Mouse (Mus musculus): ENCODE measurements around the gene Tdgf1. TPM values are rescaled to one million over a fixed set of nuclear protein-coding genes. Genes with fewer than 3 reads are reported as not detected.

Tdgf1 gene
- polyA plus RNA-seq, 1 experiment from 2014 or later = 0.52 TPM

DNA sequence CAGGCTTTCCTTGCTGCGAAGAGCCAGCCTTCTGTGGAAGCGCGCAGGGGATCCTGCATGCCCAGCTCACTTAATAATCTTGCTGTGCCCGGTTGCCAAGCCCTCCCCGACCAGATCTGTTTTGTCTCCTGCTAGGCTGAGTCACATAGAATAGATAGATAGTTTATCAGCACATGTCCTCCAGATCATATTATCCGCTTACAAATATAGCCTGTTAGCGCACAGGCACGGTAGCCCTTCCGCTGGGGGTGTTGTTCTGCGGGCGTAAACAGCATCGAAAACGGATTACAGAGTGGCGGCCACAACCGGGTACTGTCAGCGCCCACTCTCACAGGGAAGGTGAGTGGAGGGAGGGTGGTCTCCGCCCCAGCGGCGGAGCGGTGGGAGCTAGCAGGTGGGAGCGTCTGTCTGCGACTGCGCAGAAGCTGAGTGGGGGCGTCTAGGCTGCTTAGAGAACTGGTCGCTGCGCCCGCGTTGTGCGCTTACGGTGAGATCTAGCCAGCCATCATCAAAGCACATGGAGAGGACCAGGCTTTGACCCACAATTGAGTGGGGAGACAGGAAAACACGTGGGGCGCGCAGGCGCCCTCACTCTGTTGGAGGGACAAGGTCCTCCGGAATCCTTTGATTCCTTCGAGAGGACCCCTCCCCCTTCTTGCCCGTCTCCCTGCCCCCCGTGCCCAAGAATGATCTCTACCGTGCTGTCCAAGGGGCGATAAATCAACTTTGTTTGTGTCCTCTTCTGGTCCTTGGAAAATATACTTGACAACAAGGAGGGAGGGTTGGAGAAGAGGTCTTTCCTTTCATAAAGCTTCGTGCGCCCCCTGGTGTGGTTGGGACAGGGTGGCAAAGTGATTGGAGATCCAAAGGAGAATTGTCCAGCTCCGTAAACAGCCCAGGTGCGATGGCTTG, 7.8 kb upstream of the Tdgf1 start:
- peak; percentile 68 for DNase-seq (ENCODE audit: low spot score)

DNA sequence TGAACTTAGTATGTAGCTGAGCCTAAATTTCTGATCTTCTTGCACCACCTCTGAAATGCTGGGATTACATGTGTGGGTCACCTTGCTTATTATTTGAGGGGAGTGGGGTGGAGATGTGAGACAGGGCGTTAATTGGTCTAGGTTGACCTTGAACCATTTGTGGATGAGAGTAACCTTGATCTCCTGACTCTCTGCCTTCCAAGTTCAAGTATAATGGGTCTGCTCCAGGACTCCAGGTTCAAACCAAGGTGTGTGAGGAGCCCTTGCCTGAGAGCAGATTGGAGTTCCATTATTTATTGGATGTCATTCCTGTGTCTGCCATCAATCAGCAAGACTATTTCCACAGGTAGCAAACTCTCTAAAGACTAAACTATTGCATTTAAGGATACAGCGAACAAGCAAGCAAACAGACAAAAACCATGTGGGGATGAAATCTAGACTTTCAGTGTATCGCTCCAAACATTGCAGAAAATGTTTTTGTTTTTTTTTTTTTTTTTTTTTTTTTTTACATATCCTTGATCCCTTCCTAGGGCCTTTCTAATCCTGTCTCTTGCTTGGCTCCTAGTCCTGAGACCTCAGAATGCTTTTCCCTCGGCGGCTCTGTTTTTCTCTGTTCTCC, 7.1 kb upstream of the Tdgf1 start:
- DNase-seq (ENCODE audit: low spot score) = no peak

DNA sequence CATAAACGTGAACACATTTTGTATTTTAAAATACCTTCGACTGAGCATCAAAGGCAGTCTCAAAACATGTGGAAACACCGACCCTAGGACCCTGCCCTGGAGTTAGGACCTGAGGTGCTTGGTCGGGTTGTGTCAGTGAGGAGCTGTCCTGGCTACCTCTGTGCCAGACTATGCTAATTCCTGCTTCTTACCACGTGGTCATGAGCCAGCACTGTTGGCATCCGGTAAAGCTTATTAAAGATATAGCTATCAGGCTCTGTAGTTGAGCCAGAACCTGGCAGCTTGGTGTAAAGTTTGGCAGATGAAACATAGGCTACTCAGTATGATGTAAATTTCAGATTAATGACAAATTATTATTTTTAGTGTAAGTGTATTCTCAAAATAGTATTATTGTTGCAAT, 6.4 kb upstream of the Tdgf1 start:
- no peak for DNase-seq (ENCODE audit: low spot score)

DNA sequence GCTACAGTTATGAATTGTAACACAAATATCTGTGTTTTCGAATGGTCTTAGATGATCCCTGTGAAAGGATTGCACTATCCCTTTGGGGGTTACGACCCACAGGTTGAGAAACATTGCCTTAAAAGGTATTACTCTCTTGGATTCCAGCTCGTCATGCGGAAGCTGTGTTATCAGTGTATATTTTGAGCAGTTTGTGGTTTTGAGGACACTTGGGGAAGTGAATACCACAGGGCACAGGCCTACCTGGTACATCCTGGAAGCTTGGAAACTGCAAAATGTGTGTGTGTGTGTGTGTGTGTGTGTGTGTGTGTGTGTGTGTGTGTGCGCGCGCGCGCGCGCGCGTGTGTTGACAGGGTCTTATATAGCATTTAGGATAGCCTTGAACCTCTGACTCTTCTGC, 5.9 kb upstream of the Tdgf1 start:
- DNase-seq (ENCODE audit: low spot score) = no peak

DNA sequence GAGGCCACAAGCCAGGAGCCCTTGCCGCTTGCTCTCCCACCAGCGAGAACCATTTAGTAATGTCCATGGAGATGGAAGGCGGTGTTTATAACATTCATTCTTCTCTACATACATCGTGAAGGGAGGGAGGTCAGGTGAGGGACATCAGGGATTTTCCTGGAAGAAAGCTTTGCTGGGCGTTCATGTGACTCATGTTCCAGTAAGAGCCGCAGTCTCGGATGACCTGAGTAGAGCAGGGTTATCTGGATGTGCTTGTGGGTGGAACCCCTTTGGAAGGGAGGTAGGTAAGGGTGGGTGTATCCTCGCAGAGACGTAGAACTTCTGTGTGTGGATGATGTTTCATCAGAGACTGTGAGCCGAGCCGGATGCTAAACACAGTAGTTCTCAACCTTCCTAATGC, 5.4 kb upstream of the Tdgf1 start, which contains the start of gene Lrrc2:
TSS of gene Lrrc2 (plus strand) at position 149 of the 400 bp plus-strand sequence.
- no peak for DNase-seq (ENCODE audit: low spot score)

DNA sequence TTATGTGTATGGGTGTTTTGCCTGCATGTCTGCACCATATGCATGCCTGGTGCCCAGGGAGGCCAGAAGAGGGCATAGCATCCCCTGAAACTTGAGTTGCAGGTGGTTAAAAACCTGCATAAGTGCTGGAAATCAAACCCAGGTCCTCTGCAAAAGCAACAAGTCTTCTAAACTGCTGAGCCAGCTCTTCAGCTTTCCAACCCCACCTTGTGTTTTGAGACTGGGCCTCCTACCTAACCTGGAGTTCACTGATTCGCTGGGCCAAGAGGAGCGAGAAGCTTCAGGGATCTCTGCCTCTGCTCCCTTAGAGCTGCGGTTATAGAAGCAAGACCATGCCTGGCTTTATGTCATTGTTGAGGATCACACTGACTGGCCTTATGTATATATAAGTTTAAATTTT, 4.2 kb upstream of the Tdgf1 start:
- no peak for DNase-seq (ENCODE audit: low spot score)

DNA sequence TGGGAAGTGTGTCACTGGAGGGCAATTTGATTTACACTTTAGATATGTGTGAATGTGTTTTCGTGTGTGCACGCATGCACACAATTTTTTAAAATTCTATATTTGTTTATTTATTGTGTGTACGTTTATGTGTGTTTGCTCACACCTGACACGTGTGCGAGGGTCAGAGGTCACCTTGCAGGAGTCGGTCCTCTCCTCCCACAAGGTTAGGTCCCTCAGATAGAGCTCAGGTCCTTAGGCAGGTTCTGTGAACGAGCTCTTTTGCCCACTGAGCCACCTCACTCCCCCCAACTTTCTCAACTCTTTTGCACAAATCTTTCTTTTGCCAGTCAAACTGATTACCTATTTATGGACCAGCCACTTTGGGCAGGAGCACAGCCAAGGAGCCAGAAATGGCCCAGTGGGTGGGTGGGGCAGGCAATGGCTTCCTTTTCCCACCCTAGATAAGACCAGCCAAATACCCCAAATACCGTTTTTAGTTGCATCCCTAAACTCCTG, 2.9 kb upstream of the Tdgf1 start:
- no peak for DNase-seq (ENCODE audit: low spot score)

DNA sequence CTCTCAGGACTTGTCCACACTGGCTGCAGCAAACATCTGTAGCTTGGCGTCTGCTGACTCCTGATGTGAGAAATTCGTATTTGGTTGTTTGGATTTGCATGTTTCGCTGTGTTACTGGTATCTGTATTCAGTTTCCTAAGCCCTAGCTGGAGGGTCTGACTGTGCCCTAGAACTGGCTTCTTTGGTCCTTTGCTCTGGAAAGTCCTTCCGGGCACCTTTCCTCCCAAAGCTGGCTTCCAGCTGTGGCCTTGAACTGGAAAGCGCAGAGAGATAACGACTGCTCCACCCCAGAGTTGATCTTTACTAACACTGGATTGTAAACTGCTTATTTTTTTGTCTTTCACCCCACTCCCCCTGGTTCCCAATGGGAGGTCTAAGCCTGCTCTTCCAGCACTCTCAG, 1.9 kb upstream of the Tdgf1 start:
- DNase-seq (ENCODE audit: low spot score) = no peak

DNA sequence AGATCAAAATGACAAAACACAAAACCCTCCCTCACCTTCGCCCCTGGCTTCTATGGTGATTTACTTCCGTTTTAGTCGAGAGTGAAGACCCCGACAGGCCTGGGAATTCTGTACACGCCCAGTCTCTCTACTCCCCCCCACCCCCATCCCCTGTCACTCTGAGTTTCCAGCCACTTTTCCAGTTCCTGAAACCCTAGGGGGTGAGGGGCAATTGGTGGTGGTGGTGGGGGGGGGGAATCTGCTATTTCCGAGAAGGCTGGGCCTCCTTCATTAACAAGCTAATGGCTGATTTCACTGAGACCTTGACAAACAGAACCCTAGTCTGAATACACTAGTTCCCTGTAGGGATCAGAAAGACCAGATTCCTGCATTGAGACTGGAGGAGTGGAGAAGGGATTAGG, 1.3 kb upstream of the Tdgf1 start:
- DNase-seq (ENCODE audit: low spot score) = no peak

DNA sequence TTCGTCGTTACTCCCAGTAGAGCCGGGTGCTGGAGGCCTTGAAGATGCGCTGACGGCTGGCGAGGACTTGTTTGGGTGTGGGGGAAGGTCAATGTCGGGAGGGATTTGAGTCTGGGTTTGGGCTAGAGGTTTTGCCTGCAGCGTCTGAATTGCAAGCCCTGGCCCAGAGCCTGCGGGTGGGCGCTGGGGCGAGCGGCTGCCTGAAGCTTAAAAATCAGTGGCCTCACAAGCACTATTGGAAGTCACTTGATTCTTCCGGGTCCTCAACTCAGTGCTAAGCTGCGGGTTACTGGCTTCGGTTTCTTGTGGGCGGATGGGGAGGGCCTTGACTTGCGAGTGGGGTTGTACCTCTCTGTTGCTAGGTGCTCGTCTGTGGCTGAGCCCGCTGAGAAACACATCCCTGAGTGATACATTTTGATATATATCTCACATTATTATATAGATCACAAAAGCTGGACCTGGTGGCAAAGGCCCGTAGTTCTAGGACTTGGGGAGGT, 638 bp upstream of the Tdgf1 start:
- peak; percentile 77 for DNase-seq (ENCODE audit: low spot score)

DNA sequence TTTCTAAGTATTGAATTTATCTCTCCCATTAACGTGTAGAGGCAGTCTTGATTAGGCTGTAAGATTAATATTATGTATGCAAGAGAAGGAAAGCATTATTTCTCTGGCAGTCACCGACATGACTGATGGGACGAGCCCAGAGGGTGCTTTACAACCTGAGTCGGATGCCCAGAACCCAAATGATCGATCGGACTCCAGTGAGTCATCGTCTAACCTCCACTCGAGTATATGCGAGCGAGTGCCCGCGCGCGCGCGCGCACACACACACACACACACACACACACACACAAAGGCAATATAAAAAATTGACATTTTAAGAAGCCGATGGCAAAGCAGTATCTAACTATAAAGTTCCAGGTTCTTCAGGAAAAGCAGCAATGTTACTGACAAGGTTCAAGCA, 615 bp downstream of the Tdgf1 start:
- DNase-seq (ENCODE audit: low spot score) = no peak

DNA sequence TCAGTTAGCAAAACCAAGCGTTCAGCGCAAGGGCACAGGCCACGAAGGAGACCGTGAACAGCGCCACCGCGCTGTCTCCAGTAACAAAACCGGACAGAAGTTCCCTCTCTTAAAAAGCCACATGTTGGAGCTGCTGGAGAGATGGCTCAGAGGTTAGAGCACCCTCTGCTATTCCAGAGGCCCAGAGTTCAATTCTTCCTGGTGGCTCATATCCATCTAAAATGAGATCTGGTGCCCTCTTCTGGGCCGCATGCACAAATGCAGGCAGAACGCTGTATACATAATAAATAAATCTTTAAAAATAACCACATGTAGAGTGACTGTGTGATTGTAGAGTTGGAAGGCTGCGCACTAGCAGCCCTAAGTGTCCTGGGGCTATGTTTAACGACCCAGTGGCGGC, 1.7 kb downstream of the Tdgf1 start:
- peak; percentile 54 for DNase-seq (ENCODE audit: low spot score)

DNA sequence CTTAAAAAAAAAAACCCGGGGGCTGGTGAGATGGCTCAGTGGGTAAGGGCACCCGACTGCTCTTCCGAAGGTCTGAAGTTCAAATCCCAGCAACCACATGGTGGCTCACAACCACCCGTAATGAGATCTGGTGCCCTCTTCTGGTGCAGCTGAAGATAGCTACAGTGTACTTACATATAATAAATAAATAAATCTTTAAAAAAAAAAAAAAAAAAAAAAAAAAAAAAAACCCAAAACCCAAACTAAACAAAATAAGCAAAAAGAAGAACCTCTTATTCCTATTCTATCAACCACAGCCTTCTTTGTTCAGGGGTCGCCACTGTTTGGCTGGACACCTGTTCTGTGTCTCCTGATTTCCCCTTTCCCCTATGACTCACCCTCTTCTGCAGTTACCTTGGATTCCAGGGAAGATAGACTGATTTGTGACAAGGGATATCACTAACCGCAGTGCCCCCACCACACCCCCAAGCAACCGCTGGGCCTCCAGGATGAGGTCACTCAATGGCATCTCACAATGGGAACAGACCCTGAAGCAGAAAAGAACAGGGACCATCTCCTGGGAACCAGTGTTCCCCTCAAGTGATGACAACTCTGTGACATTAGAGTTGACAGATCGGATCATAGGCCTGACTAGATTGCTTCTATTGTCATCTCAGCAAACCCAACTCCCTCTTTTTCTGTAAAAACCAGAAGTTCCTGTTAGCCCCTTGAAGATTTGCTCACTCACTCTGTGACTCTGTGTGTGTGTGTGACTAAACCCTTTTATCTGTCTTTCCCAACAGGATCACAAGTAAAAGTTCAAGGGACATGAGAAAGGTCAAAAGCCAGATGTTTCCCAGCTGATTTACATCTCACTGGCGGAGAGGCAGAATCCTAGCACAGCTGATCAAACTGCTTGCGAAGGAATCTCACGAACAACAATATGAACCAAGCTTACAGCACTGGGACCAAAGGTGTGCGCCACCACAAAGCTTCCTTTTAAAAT, 8.2 kb downstream of the Tdgf1 start:
- no peak for DNase-seq (ENCODE audit: low spot score)

DNA sequence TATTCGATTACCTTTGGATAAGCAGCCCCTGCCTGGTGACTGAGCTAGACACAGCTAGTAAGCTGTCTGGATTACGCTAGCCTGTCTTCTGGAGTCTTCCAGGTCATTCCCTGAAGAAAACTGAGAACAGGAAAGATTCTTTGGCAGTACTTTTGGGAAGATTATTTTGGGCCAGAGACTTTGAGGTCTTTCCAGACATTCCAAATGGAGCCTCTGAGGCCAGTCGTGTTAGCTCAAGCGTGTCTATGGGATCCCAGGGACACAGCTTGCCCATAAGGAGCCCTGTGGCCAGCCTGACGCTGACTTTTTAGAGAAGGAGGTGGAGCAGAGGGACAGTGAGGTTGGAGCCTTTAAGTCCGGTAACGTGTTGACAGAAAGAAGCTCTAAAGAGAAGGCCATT, 10.0 kb downstream of the Tdgf1 start:
- no peak for DNase-seq (ENCODE audit: low spot score)

DNA sequence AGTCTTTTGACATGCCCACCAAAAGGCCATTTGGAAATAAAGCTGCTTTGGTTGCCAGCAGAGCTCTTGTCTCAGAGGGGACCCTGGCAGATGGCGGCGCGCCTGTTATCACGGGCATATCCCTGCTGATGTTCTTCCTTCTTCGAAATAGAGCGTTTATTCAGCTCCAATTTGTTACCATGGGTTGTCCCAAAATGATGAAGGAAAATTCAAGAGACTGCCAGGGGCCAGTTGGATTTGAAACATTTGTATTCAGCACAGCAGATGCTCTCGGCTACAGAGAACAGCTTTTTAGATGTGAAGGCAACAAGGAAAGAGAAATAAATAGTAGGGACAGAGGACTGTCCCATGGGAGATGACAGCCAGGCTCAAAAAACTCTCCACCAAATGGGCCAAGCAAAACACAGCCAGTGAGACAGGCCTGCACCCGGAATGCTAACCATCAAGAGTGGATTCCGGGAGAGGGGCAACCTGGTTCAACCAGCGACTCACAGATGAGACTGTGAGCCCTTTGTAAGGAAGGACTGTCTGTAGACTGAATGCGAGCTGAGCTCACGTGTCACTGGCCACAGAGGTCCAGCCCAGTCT, 12.0 kb downstream of the Tdgf1 start:
- no peak for DNase-seq (ENCODE audit: low spot score)

DNA sequence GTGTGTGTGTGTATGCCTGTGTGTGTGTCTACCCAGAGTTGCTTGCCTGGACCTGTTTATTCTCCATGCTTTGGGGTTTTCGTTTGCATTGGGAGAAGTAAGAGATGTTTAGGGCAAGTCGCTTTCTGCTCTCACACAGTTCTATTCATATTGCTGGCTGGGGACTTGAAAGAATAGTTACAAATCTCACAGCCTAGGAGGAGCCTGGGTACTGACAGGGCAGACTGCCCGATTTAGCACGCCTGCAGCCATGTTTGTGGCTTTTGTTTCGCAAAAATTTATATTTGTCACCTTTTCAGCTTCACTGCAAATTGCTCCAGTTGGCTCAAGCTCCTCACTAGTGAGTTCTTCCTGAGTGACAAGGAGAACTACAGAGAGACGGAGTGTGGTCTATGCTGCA, 14.4 kb downstream of the Tdgf1 start:
- no peak for DNase-seq (ENCODE audit: low spot score)

DNA sequence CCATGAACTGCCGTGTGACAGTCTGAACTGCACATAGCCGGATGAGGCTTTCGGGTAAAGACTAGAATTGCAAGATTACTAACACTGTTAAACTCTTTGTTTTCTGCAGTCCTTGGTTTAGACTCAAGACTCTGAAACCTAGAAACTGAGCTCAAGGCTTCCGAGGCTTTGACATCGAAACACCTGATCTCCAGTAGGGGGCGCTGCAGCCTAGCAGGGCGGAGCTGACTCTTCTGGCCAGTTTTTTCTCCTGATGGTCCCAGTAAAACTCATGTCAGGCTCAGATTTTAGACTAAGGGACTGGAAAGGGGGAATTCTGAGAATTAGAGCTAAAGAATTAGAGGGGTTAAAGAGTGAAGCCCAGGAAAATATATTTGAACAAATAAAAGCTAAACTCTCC, 23.2 kb downstream of the Tdgf1 start:
- DNase-seq (ENCODE audit: low spot score) = peak; percentile 76

DNA sequence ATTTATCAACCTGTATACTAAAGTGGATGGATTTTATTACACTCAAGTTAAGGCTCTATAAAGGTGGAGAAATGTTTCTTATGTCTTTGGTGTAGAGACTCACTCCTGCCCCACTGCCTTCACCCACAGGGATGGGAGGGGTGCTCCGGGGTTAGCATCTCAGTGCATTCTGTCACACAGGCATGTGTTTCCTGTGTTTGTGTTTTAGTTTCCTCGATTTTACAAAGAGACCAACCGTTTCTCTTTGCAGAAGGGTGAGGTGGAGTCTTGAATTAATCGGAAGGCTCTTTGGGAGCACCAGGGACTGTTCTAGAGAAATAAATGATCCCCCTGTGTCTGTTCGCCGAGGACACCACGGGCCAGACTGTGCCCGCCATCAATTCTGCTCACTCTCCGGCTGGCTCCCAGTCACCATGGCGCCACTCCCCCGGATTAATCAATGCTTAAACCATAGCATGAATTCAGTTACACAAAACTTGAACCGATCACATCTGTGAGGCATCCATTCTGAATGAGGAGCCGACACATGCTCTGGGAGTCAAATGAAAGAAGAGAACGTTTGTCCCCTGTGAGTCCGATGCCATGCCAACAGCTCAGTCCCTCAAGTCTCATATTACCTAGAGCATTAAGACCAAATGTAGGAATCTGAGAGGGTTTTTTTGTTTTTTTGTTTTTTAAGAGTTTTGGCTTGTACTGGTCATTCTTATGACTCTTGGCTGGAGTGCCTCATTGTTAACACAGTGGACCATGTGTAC, 25.1 kb downstream of the Tdgf1 start:
- DNase-seq (ENCODE audit: low spot score) = peak; percentile 49

DNA sequence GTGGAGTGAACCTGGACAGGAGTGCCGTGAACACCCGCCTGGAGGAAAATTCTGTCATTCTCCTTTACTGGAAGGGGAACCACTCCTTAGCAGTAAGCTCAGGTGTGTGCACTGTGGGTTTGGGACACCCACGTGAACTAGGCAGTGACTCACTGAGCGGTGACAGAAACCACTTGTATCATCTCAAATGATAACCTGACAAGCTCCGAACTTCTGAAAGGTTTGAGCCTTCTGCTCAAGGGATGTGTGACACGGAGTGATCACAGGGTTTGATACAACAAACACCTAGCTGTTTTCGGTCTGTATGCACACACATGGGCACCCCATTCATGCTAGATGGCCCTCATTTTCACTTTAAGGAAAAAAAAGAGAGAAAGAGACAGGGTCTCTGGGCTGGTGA, 29.2 kb downstream of the Tdgf1 start, which contains the start of gene Fam240a:
TSS of gene Fam240a (minus strand) at position 76 of the 400 bp plus-strand sequence.
- DNase-seq (ENCODE audit: low spot score) = no peak

DNA sequence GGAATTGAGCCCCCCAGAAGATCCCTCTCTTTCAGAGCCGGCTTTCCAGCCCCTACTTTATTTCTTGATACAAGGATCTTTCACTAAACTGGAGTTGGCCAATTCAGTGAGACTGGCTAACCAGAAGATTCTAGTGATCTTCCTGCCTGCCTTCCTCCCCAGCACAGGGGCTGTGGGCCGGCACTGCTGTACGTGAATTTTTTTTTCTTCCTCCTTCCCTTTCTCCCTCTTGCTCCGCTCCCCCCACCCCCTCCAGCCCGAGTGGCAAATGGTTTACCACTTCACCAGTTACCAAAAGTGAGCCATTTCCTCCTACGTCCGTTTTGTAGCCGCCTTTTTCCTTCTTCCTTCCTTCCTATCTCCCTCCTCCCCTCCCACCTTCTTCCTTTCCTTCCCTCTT, 30.5 kb downstream of the Tdgf1 start:
- no peak for DNase-seq (ENCODE audit: low spot score)

Measured in thymus, postnatal 0 days (tissue).